In genomic region chr2:158673493-158673892, GRCm38 (mm10) we compare ENCODE assay signal across 9 mouse cellular contexts. TPM values are rescaled to one million over a fixed set of nuclear protein-coding genes. Genes with fewer than 3 reads are reported as not detected.
A peak's percentile ranks its signal among the peaks of the same experiment; 100 is the strongest.
DNase-seq lines count a peak whose midpoint lies in the region; ATAC-seq and TF ChIP-seq lines count a peak whose summit lies in the region.
"Had no signal": no experiment of that assay in that cellular context is flagged by ENCODE, and none has a peak within 500 bp of the region (broad histone marks: within the 10 kb centered on the region; RNA-seq: fewer than 3 reads in every experiment).

No protein-coding gene starts in this region.

- H3K4me2 ChIP-seq in hindbrain, embryonic 13.5 days = no peak overlapping the region
- no peak overlapping the region for H3K4me2 ChIP-seq in lung, postnatal 0 days (replicated peaks; ENCODE audit: low read depth, low read length)

- H3K9ac ChIP-seq in hindbrain, embryonic 13.5 days = no peak overlapping the region
- no peak overlapping the region for H3K9ac ChIP-seq in lung, postnatal 0 days (replicated peaks; ENCODE audit: low read depth)

- no peaks in the 10 kb centered on the region for H3K27me3 ChIP-seq in kidney, adult 2 months (replicated peaks; ENCODE audit: control insufficient read depth, insufficient read depth, low read length)
- peaks cover 26% of the 10 kb centered on the region for H3K27me3 ChIP-seq in hindbrain, embryonic 13.5 days
- H3K27me3 ChIP-seq in lung, postnatal 0 days (replicated peaks; ENCODE audit: insufficient read depth, low read length) = peaks cover 12% of the 10 kb centered on the region; the same call in 1 of the 2 replicates

- no peak for TF ChIP-seq EP300 in lung, postnatal 0 days (IDR thresholded peaks at IDR 0.05)

- 0 out of 2 replicates have a peak overlapping the region, but pooled peaks have one; percentile 37 for H3K27ac ChIP-seq in kidney, adult 2 months (ENCODE audit: insufficient read depth, low read depth, low read length)
- peak overlapping the region; percentile 46; the same call in 1 of the 2 replicates for H3K27ac ChIP-seq in brown adipose tissue, adult 24 weeks (replicated peaks; ENCODE audit: low read depth, low read length)
- peak overlapping the region; percentile 74 for H3K27ac ChIP-seq in hindbrain, embryonic 13.5 days
- H3K27ac ChIP-seq in lung, postnatal 0 days (ENCODE audit: low read length) = no peak overlapping the region

- H3K9me3 ChIP-seq in hindbrain, embryonic 13.5 days = no peaks in the 10 kb centered on the region
- no peaks in the 10 kb centered on the region; the same call in 1 of the 2 replicates for H3K9me3 ChIP-seq in lung, postnatal 0 days (ENCODE audit: low read length)

- peaks cover 23% of the 10 kb centered on the region; the same call in 1 of the 2 replicates for H3K4me1 ChIP-seq in kidney, adult 2 months (ENCODE audit: control insufficient read depth, insufficient read depth, low read length)
- H3K4me1 ChIP-seq in brown adipose tissue, adult 24 weeks (ENCODE audit: control insufficient read depth, insufficient read depth, insufficient read length, low read length) = peaks cover 8% of the 10 kb centered on the region; the same call in 1 of the 2 replicates
- peaks cover 44% of the 10 kb centered on the region for H3K4me1 ChIP-seq in hindbrain, embryonic 13.5 days (replicated peaks)
- peaks cover 5% of the 10 kb centered on the region for H3K4me1 ChIP-seq in lung, postnatal 0 days (ENCODE audit: insufficient read depth, low read depth, low read length)

- no peak for DNase-seq in kidney, adult 2 months
- DNase-seq in kidney, postnatal 4 days = no peak
- peak; percentile 18 for DNase-seq in skeletal muscle tissue, adult 2 months (ENCODE audit: low read depth, low spot score)
- no peak for DNase-seq in frontal cortex, adult 2 months (ENCODE audit: extremely low spot score in 1 of 2, low spot score in 1 of 2)
- DNase-seq in lung, postnatal 0 days (ENCODE audit: low spot score) = no peak

- no peaks in the 10 kb centered on the region for H3K36me3 ChIP-seq in kidney, adult 2 months (ENCODE audit: control insufficient read depth, insufficient read depth, low read length)
- no peaks in the 10 kb centered on the region for H3K36me3 ChIP-seq in hindbrain, embryonic 13.5 days
- H3K36me3 ChIP-seq in lung, postnatal 0 days (ENCODE audit: insufficient read depth, low read length) = no peaks in the 10 kb centered on the region

- WGBS in kidney, adult 2 months = 74% methylated on average over 4 of the region's 4 CpGs
- WGBS in hindbrain, embryonic 13.5 days = 46% methylated on average over 4 of the region's 4 CpGs
- 35% methylated on average over 4 of the region's 4 CpGs for WGBS in lung, postnatal 0 days

- TF ChIP-seq CTCF in kidney, adult 2 months (conservative IDR thresholded peaks at IDR 0.05; ENCODE audit: insufficient read depth, insufficient read length, low read depth, low read length) = no peak
- no peak for TF ChIP-seq CTCF in lung, postnatal 0 days (IDR thresholded peaks at IDR 0.05)

- no peak overlapping the region for H3K4me3 ChIP-seq in kidney, adult 2 months (ENCODE audit: insufficient read depth, low read depth, low read length)
- no peak overlapping the region for H3K4me3 ChIP-seq in brown adipose tissue, adult 24 weeks (ENCODE audit: insufficient read depth, low read depth, low read length)
- H3K4me3 ChIP-seq in hindbrain, embryonic 13.5 days = no peak overlapping the region
- no peak overlapping the region for H3K4me3 ChIP-seq in lung, postnatal 0 days (ENCODE audit: low read depth, low read length)

- TF ChIP-seq POLR2A in kidney, adult 2 months (IDR thresholded peaks at IDR 0.05; ENCODE audit: low read depth, low read length) = no peak

- ATAC-seq in hindbrain, embryonic 13.5 days (ENCODE audit: low FRiP score) = peak; percentile 55
- no peak for ATAC-seq in lung, postnatal 0 days
- ATAC-seq in megakaryocyte-erythroid progenitor cell, adult 5-6 weeks (replicated peaks; ENCODE audit: low FRiP score, low TSS enrichment, poor library complexity, severe bottlenecking) = no peak
- ATAC-seq: Patski had no signal

RNA-seq across cellular contexts. Expression of gene Ppp1r16b, which starts 8.3 kb away (rescaled TPM):
- 20.1 and 22.2 TPM in 2 replicates for polyA plus RNA-seq in kidney, adult 2 months (2012; rRNA removed)
- 1.1 and 2.3 TPM in 2 replicates for polyA plus RNA-seq in brown adipose tissue, adult 24 weeks (2012; ENCODE audit: insufficient read depth, insufficient read length, missing spikeins)
- 8.0 and 8.5 TPM in 2 replicates for polyA plus RNA-seq in hindbrain, embryonic 13.5 days (2015; fragmentation: Nextera tagmentation; extraction: Ambion mirVana)
- polyA plus RNA-seq in frontal cortex, adult 2 months (2012; rRNA removed) = 38.4 and 43.2 TPM in 2 replicates
- polyA plus RNA-seq in lung, postnatal 0 days (2015; fragmentation: Nextera tagmentation; extraction: Ambion mirVana) = 30.6 and 48.6 TPM in 2 replicates
- total RNA-seq in megakaryocyte-erythroid progenitor cell, adult 5-6 weeks (2014; fragmentation: Nextera tagmentation) = 2.4 and 5.0 TPM in 2 replicates
- 0.04 and 1.6 TPM in 2 replicates for total RNA-seq in megakaryocyte-erythroid progenitor cell, adult 5-6 weeks (2017)

RNA-seq across cellular contexts. Expression of gene Actr5, which starts 48.8 kb away (rescaled TPM):
- 6.2 and 6.4 TPM in 2 replicates for polyA plus RNA-seq in kidney, adult 2 months (2012; rRNA removed)
- 3.5 and 3.9 TPM in 2 replicates for polyA plus RNA-seq in brown adipose tissue, adult 24 weeks (2012; ENCODE audit: insufficient read depth, insufficient read length, missing spikeins)
- polyA plus RNA-seq in hindbrain, embryonic 13.5 days (2015; fragmentation: Nextera tagmentation; extraction: Ambion mirVana) = 12.4 and 12.6 TPM in 2 replicates
- 10.0 and 10.9 TPM in 2 replicates for polyA plus RNA-seq in frontal cortex, adult 2 months (2012; rRNA removed)
- 6.4 and 6.6 TPM in 2 replicates for polyA plus RNA-seq in lung, postnatal 0 days (2015; fragmentation: Nextera tagmentation; extraction: Ambion mirVana)
- total RNA-seq in megakaryocyte-erythroid progenitor cell, adult 5-6 weeks (2014; fragmentation: Nextera tagmentation) = 13.8 and 21.1 TPM in 2 replicates
- total RNA-seq in megakaryocyte-erythroid progenitor cell, adult 5-6 weeks (2017) = 16.2 and 31.5 TPM in 2 replicates
